8 mouse cellular contexts compared by ENCODE assay signal in genomic region chr3:87905880-87906485, GRCm38 (mm10). TPM values are rescaled to one million over a fixed set of nuclear protein-coding genes. Genes with fewer than 3 reads are reported as not detected.
DNase-seq lines count a peak whose midpoint lies in the region; ATAC-seq lines count a peak whose summit lies in the region.

Hdgf (plus strand) TSS chr3:87906321.

- WGBS in intestine, embryonic 14.5 days, result under 1% methylated on average over 57 of the region's 57 CpGs

- no peaks in the 10 kb centered on the region for H3K9me3 ChIP-seq in intestine, embryonic 14.5 days (ENCODE audit: control insufficient read depth, low read length)

- peak; percentile 92 for ATAC-seq in intestine, embryonic 14.5 days (replicated peaks; ENCODE audit: low FRiP score, low TSS enrichment, low read depth)

- H3K9ac ChIP-seq in intestine, embryonic 14.5 days (ENCODE audit: low read length), result peak within 1 kb of the TSS; percentile 90

- H3K36me3 ChIP-seq in intestine, embryonic 14.5 days (ENCODE audit: control insufficient read depth, insufficient read depth, low read length), result no peaks in the 10 kb centered on the region

- intact Hi-C loops in left cerebral cortex, postnatal 14 days (cut with DNase I), result no loop called here

- peaks cover 32% of the 10 kb centered on the region for H3K4me1 ChIP-seq in intestine, embryonic 14.5 days (replicated peaks; ENCODE audit: control insufficient read depth, insufficient read depth, low read length)

- peak; percentile 98 for DNase-seq in adrenal gland, adult (ENCODE audit: inconsistent age in 2 of 2, low spot score in 1 of 2)
- DNase-seq in embryo, embryonic 10.5 days (ENCODE audit: low spot score), result peak; percentile 98
- DNase-seq in gastrocnemius, postnatal 25 days, result peak; percentile 97
- DNase-seq in intestine, embryonic 14.5 days (ENCODE audit: low spot score), result peak; percentile 90
- peak; percentile 93 to 96 for DNase-seq in left cerebral cortex, postnatal 14 days (ENCODE audit: low spot score in 2 of 2)
- DNase-seq in mesoderm, embryonic 11.5 days (ENCODE audit: low read depth, low spot score), result peak; percentile 98
- peak; percentile 90 to 91 for DNase-seq in right cerebral cortex, postnatal 36 days (ENCODE audit: low spot score in 2 of 2)
- peak; percentile 95 for DNase-seq in yolk sac, embryonic 10.5 days (ENCODE audit: low spot score)

- peak within 1 kb of the TSS; percentile 92 for H3K27ac ChIP-seq in intestine, embryonic 14.5 days (ENCODE audit: low read depth)

- H3K27me3 ChIP-seq in intestine, embryonic 14.5 days (replicated peaks; ENCODE audit: control insufficient read depth, insufficient read depth, low read length), result no peaks in the 10 kb centered on the region

- peak within 1 kb of the TSS; percentile 78 for H3K4me2 ChIP-seq in intestine, embryonic 14.5 days (ENCODE audit: low read length)

- peak within 1 kb of the TSS; percentile 80 for H3K4me3 ChIP-seq in intestine, embryonic 14.5 days (ENCODE audit: low read depth, low read length)

RNA-seq across cellular contexts. Expression of gene Hdgf, which starts in this region (rescaled TPM):
- total RNA-seq in gastrocnemius, postnatal 25 days (2021), result 100 to 1,000 TPM; 167 to 171 TPM
- 167 and 246 TPM in 2 replicates for polyA plus RNA-seq in intestine, embryonic 14.5 days (2014; fragmentation: Nextera tagmentation; extraction: Ambion mirVana)
- total RNA-seq in left cerebral cortex, postnatal 14 days (2021), result 100 to 1,000 TPM; 130 to 139 TPM

Comparison
In these comparisons a context has a peak if more than half of its experiments do, and no peak if none do; other contexts are left out.
1. Peak in every context shown above with its lines: DNase-seq, ATAC-seq, H3K4me3 ChIP-seq and H3K27ac ChIP-seq.